Mouse (Mus musculus) forebrain, embryonic 13.5 days (tissue): ENCODE measurements at regions not wholly inside any gene's neighbourhood (a gene's known extent, or its start where the extent isn't known, plus 50 kb on each side); places are given as distances from the start of the nearest gene placed in this dataset.

Experiments used
- ATAC-seq: fragments of 200-750 bp; cut with Nextera tagmentation; 2 replicates; pipeline ENCODE4 v1.8.0; 2017
- H3K27ac ChIP-seq: fragments of 300-500 bp; sonication (generic); 2 replicates; pipeline ENCODE4 v1.5.1; 2015; ENCODE audit warnings: inconsistent platforms, mild to moderate bottlenecking, moderate library complexity
- H3K27me3 ChIP-seq: fragments of 300-500 bp; sonication (generic); 2 replicates; pipeline ENCODE4 v1.6.1; 2015; ENCODE audit warnings: mild to moderate bottlenecking, inconsistent platforms
- H3K36me3 ChIP-seq: fragments of 300-500 bp; sonication (generic); 2 replicates; pipeline ENCODE4 v1.6.1; 2015; ENCODE audit warnings: mild to moderate bottlenecking, inconsistent platforms; ENCODE audit not compliant: poor library complexity, severe bottlenecking
- H3K4me1 ChIP-seq: fragments of 300-500 bp; sonication (generic); 2 replicates; pipeline ENCODE4 v1.6.1; 2015; ENCODE audit warnings: inconsistent platforms
- H3K4me2 ChIP-seq: fragments of 300-500 bp; sonication (generic); 2 replicates; pipeline ENCODE4 v1.6.1; 2015; ENCODE audit warnings: inconsistent platforms, mild to moderate bottlenecking, moderate library complexity
- H3K4me3 ChIP-seq: fragments of 300-500 bp; sonication (generic); 2 replicates; pipeline ENCODE4 v1.5.1; 2015; ENCODE audit warnings: mild to moderate bottlenecking, inconsistent platforms
- H3K9ac ChIP-seq: fragments of 300-500 bp; sonication (generic); 2 replicates; pipeline ENCODE4 v1.6.1; 2015; ENCODE audit warnings: mild to moderate bottlenecking, inconsistent platforms
- H3K9me3 ChIP-seq: fragments of 300-500 bp; sonication (generic); replicated peaks from 2 replicates; pipeline ENCODE4 v1.6.1; 2016; ENCODE audit warnings: inconsistent platforms
- whole genome bisulfite sequencing: fragments of 180-500 bp; shearing (Covaris S2); methylation state at CpG from one replicate; pipeline ENCODE4 v1.1.7; 2015; 5-methylcytosine and 5-hydroxymethylcytosine counted together

DNA sequence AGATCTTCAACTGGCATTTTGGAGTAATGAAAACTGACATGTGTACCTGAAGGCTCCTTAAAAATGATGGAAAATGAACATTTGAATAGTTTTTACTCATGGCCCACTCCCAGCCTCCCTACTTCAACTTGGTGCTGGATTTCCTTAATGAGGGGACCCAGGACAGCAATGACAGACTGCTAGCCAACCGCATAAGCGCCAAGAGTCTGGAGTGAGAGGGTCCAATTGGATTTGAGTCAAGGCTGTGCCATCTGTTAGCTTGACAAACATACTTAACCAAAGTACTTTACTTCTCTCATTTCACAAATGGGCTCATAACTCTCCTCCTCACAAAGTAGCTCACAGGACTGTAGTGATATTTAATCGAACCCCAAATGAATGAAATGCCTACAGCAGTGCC, 158.2 kb upstream of the Tmpo start:
- H3K27me3 ChIP-seq: no peaks in the 10 kb centered on the region
- no peaks in the 10 kb centered on the region for H3K36me3 ChIP-seq
- H3K27ac ChIP-seq: no peak overlapping the region
- no peak overlapping the region for H3K4me3 ChIP-seq
- 88% methylated on average over 3 of the region's 3 CpGs for WGBS
- no peak overlapping the region for H3K4me2 ChIP-seq
- ATAC-seq: no peak; the same call in 1 of the 2 replicates
- H3K9me3 ChIP-seq: peaks cover 3% of the 10 kb centered on the region; the same call in 1 of the 2 replicates
- H3K4me1 ChIP-seq: no peaks in the 10 kb centered on the region
- no peak overlapping the region for H3K9ac ChIP-seq

DNA sequence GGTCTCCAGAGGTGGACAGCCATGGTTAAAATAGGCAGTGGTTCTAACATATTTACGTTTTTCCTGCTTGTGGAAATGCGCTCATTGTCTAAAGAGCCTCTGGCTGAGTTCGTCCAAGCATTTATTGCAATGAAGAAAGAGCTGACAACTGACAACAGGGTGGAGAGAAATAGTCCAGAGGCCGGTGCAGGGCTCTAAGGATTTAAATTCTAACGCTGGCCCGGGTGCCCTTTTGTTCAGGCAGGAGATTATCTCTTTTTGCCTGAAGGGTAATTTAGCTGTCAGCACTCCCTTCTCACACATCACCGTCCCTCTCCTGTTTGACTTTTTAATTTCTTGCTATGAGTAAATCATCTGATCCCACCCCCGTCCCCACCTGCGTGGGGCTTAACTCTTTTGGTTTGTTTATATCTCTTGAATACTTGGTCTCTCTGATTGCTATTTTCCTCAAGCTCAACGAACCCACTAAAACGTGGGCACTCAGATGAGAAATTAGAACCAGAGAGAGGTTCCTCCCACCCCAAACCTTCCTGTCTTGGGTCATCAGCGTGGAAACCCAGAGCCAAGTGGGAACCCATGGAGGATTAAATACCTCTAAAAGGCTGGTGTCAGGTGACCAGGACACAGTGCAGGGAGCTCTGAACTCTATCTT, 145.7 kb upstream of the Tmpo start:
- Histone ChIP-seq H3K4me2 (no peak overlapping the region), H3K9me3 (no peaks in the 10 kb centered on the region), H3K27ac (no peak overlapping the region), H3K4me3 (no peak overlapping the region), H3K27me3 (no peaks in the 10 kb centered on the region), H3K36me3 (no peaks in the 10 kb centered on the region), H3K4me1 (peaks cover 10% of the 10 kb centered on the region; the same call in 1 of the 2 replicates), H3K9ac (no peak overlapping the region)
- 11% methylated on average over 12 of the region's 12 CpGs for WGBS
- no peak for ATAC-seq

DNA sequence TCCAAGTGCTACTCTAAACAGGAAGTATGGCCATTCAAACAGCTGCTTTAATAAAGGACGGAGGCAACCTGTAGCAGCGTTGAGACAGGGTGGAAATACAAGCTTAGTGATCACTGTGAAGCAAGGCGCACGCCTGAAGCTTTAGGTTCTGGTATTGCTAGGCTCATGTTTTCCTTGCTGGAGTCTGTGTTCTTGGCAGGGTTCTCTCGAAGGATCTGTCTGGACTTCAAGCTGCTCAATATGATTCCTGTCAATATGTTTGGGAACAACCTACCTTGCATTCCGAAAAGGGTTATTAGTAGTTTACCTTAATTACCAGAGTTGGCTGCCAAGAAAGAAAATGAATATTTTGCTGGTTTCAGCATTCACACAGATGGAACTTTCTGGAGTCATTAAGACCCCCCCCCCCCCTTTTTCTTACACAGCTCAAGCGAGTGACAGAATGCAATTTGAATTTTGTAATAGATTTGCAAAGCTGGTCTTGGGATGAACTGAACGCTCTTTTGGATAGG, 145.1 kb upstream of the Tmpo start:
- Histone ChIP-seq H3K27ac (no peak overlapping the region), H3K9ac (no peak overlapping the region), H3K9me3 (no peaks in the 10 kb centered on the region), H3K36me3 (no peaks in the 10 kb centered on the region), H3K4me3 (no peak overlapping the region), H3K4me2 (no peak overlapping the region), H3K4me1 (peaks cover 10% of the 10 kb centered on the region; the same call in 1 of the 2 replicates), H3K27me3 (no peaks in the 10 kb centered on the region)
- 71% methylated on average over 8 of the region's 8 CpGs for WGBS
- no peak for ATAC-seq

DNA sequence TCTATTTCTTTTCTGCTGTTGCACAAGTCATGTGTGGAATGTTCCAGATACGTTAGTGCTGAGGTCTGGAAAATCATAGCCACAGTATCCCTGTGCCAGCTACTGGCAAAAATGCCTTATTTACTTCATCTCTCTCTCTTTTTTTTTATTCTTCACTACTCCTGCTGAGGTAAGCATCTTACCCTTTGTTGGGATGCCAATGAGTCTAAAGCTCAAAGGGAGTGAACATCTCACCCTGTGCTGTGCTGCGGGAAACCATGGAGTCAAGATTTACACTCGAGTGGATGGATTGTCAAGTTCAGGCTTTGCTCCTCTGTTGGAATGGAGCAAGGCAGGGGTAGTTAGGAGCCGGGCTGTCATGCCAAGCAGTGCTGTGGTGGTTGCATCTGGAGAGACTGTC, 140.1 kb upstream of the Tmpo start:
- no peaks in the 10 kb centered on the region; the same call in 1 of the 2 replicates for H3K27me3 ChIP-seq
- ATAC-seq: no peak
- WGBS: 79% methylated on average over 4 of the region's 4 CpGs

DNA sequence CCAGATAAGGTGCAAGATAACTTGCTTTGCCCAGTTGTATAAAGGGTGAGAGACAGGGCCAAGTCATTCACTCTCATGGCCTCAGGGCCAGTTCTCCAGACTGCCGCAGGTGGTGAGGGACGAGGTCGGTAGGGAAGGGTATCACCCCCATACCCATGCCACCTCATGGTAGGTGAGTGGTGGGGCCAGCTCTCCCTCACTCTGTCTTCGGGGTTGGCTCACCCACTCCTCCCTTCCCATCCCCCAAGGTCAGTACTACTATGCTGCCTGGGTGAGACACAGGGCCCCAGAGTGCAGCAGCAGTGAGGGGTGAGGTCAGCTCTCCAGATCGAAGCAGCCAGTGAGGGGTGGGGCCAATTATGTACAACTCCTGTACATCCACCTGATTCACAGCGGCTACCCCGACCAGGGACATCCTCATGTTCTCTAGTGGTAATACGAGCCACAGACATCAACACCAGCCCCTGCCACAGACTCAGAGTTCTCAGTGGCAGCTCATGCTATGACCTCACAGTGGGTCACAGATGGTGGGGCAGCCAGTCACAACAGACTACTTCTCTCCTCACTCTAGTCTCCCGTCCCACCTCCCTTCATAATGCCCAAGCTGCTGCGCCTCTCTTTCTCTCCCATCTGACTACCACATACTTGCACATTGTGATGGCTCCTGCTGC, 138.5 kb upstream of the Tmpo start:
- Histone ChIP-seq H3K4me3 (no peak overlapping the region), H3K9ac (no peak overlapping the region), H3K9me3 (no peaks in the 10 kb centered on the region), H3K27me3 (no peaks in the 10 kb centered on the region; the same call in 1 of the 2 replicates), H3K4me1 (no peaks in the 10 kb centered on the region), H3K4me2 (no peak overlapping the region), H3K27ac (no peak overlapping the region), H3K36me3 (no peaks in the 10 kb centered on the region)
- ATAC-seq: no peak
- WGBS: 93% methylated on average over 10 of the region's 10 CpGs

More for the DNA sequence above, 140.1 kb upstream of the Tmpo start:
- no peaks in the 10 kb centered on the region for H3K36me3 ChIP-seq
- no peak overlapping the region for H3K4me3 ChIP-seq
- no peak overlapping the region for H3K27ac ChIP-seq
- H3K9ac ChIP-seq: no peak overlapping the region
- H3K9me3 ChIP-seq: no peaks in the 10 kb centered on the region
- H3K4me1 ChIP-seq: 0 out of 2 replicates have a peak, but pooled peaks cover 1% of the 10 kb centered on the region
- no peak overlapping the region for H3K4me2 ChIP-seq

DNA sequence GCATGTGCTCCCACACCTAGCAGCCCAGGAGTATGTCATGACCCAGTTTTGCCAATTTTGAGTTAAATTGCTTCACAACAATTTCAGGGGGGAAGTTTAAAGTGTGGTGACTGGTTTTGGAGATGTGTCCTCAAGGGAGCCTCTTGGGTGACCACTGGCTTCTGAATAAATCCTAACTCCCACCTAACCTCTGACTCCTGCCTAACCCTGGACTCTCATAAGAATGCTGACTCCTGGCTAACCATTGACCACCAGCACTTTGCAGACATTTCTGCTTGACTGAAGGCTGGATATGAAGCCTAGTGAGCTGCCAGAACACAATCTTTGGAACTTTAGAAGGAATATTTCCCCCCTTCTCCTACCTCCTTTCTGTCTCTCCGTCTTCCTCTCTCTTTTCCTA, 133.3 kb upstream of the Tmpo start:
- Histone ChIP-seq H3K9ac (no peak overlapping the region), H3K36me3 (no peaks in the 10 kb centered on the region), H3K27ac (no peak overlapping the region), H3K27me3 (no peaks in the 10 kb centered on the region), H3K4me3 (no peak overlapping the region), H3K4me2 (no peak overlapping the region), H3K9me3 (no peaks in the 10 kb centered on the region), H3K4me1 (no peaks in the 10 kb centered on the region)
- ATAC-seq: no peak
- 92% methylated on average over 1 of the region's 1 CpGs for WGBS

DNA sequence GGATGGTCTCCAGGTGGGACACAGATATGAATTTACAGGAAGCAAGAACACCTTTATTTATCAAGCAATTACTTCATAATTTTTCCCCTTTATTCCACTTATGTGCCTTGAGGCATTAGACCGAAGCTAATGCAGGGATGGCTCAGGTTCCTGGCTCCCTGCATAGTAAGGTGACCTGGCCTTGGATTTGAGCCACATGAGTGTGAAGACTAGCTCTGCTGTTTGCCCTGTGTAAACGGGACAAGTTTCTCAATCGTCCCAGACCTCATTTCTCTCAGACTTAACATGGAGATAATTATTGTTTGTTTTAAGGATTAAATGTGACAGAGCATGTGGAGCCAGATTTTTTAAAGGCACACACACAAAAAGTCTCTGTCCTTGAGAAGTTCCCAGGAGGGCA, 132.2 kb upstream of the Tmpo start:
- no peaks in the 10 kb centered on the region for H3K27me3 ChIP-seq
- H3K4me1 ChIP-seq: no peaks in the 10 kb centered on the region
- ATAC-seq: no peak
- no peaks in the 10 kb centered on the region for H3K36me3 ChIP-seq
- no peak overlapping the region for H3K4me2 ChIP-seq
- no peaks in the 10 kb centered on the region for H3K9me3 ChIP-seq
- 57% methylated on average over 3 of the region's 3 CpGs for WGBS
- H3K27ac ChIP-seq: no peak overlapping the region
- no peak overlapping the region for H3K4me3 ChIP-seq
- H3K9ac ChIP-seq: no peak overlapping the region

DNA sequence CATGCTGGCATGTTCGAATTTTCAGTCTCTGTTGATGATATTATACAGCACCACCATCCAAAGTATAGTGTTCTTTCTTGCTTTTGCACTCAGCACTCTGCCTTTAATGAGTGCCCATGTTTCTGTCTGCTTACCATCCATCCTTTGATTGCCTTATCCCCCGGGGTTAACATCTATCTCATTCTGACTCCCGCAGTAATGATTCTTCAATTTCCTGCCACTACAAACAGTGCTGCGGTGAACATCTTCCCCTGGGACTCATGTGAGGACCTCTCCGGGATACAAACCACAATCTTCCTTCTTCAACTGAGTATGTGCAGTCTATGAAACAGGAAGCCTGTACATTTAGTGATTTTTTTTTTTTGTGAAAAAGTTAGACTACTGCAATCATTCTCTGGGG, 131.8 kb upstream of the Tmpo start:
- ATAC-seq: no peak
- no peaks in the 10 kb centered on the region for H3K36me3 ChIP-seq
- no peaks in the 10 kb centered on the region for H3K9me3 ChIP-seq
- H3K4me1 ChIP-seq: no peaks in the 10 kb centered on the region
- H3K9ac ChIP-seq: no peak overlapping the region
- H3K27ac ChIP-seq: no peak overlapping the region
- H3K27me3 ChIP-seq: no peaks in the 10 kb centered on the region
- H3K4me2 ChIP-seq: no peak overlapping the region
- no peak overlapping the region for H3K4me3 ChIP-seq
- 83% methylated on average over 5 of the region's 5 CpGs for WGBS

DNA sequence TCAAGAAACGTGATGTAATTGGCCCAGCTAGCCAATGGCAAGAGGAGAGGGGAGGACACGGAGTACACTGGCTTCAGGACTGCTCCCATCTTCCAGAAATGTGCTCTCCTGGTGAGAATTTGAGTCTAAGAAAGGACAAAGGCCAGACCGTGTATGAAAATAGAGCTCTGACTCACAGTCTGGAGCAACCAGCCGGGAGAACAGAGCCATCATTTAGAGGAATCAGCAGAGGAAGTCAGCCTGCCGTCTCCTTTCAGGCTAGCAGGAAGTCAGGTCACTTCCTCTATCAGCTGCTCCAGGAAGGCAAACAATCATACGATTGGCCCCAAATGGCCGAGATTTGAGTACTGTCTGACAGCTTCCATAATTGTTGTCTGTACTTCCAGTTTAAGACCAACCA, 119.0 kb upstream of the Tmpo start:
- no peaks in the 10 kb centered on the region for H3K9me3 ChIP-seq
- no peak overlapping the region for H3K4me2 ChIP-seq
- no peak overlapping the region for H3K9ac ChIP-seq
- H3K36me3 ChIP-seq: no peaks in the 10 kb centered on the region
- 0 out of 2 replicates have a peak, but pooled peaks cover 3% of the 10 kb centered on the region for H3K4me1 ChIP-seq
- H3K27me3 ChIP-seq: no peaks in the 10 kb centered on the region
- no peak overlapping the region for H3K4me3 ChIP-seq
- H3K27ac ChIP-seq: no peak overlapping the region
- no peak for ATAC-seq
- WGBS: 86% methylated on average over 7 of the region's 7 CpGs

DNA sequence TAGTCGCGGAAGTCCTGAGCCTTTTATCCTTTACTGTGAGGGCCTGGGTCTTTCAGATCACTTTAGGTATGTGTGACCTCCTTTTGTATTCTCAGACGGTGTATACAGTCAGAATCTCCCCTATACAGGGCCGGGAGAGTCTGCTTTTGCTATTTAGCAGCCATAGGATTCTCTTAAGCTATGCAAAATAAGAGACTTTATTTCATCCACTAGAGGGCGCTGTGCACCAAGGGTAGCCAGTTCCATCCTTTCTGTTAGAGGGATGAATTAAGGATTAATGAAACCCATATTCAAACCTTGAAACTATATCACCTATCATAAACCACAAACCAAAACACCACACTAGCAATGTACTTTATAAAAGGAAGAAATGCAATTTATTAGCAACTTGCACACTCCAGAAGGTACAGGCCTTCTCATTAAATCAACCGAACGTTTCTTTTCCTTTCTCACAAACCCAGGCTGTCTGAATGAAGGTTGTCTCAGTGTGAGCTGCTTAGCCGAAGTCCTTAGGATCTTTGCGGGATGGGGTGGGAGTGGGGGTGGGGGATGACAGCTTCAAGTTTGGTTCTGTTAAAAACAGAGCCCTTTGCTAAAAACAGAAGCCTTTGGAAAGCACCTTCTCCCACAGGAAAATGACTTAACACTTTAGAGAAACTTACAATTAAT, 116.8 kb upstream of the Tmpo start:
- Histone ChIP-seq H3K27me3 (no peaks in the 10 kb centered on the region), H3K9me3 (no peaks in the 10 kb centered on the region), H3K36me3 (no peaks in the 10 kb centered on the region), H3K9ac (no peak overlapping the region), H3K4me1 (0 out of 2 replicates have a peak, but pooled peaks cover 3% of the 10 kb centered on the region), H3K4me2 (no peak overlapping the region), H3K4me3 (no peak overlapping the region), H3K27ac (no peak overlapping the region)
- 17% methylated on average over 9 of the region's 9 CpGs for WGBS
- peak; percentile 80 for ATAC-seq

DNA sequence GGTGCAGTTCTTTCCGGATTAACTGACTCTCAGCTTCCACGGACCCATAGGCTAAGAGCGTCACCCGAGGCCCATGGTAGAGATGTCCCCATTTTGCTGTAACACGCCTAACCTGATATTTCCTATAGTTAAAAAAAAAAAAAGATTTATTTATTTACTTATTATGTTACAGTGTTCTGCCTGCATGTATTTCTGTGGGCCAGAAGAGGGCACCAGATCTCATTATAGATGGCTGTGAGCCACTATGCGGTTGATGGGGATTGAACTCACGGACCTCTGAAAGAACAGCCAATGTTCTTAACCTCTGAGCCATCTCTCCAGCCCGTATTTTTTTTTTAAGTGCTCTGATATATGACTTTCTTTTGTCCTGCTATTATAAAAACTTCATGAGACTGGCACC, 114.2 kb upstream of the Tmpo start:
- Histone ChIP-seq H3K9me3 (no peaks in the 10 kb centered on the region), H3K27ac (no peak overlapping the region), H3K9ac (no peak overlapping the region), H3K27me3 (no peaks in the 10 kb centered on the region), H3K4me2 (no peak overlapping the region), H3K36me3 (no peaks in the 10 kb centered on the region), H3K4me1 (0 out of 2 replicates have a peak, but pooled peaks cover 3% of the 10 kb centered on the region), H3K4me3 (no peak overlapping the region)
- no peak for ATAC-seq
- WGBS: 86% methylated on average over 8 of the region's 8 CpGs

DNA sequence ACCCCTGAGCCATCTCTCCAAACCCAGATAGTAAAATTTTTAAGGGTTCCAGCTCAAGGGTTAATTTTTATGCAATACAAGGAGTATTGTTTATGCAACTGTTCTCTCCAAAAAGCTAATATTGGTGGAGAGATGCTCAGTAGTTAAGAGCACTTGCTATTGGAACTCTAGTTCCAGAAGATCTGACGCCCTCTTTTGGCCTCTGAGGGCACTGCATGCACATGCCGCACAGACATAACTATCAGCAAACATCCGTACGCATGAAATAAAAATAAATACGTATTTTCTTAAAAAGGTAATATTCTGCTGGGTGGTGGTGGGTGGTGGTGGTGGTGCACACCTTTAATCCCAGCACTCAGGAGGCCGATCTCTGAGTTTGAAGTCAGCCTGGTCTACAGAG, 112.1 kb upstream of the Tmpo start:
- Histone ChIP-seq H3K9me3 (no peaks in the 10 kb centered on the region), H3K4me1 (0 out of 2 replicates have a peak, but pooled peaks cover 3% of the 10 kb centered on the region), H3K9ac (no peak overlapping the region), H3K4me2 (no peak overlapping the region), H3K36me3 (no peaks in the 10 kb centered on the region), H3K27me3 (no peaks in the 10 kb centered on the region), H3K27ac (no peak overlapping the region), H3K4me3 (no peak overlapping the region)
- ATAC-seq: no peak
- WGBS: 90% methylated on average over 6 of the region's 6 CpGs
